Mouse (Mus musculus) liver, embryonic 14.5 days (tissue): ENCODE measurements around the gene Zbtb4. TPM values are rescaled to one million over a fixed set of nuclear protein-coding genes. Genes with fewer than 3 reads are reported as not detected.

ENCODE experiments used
- ATAC-seq: fragments of 200-750 bp; cut with Nextera tagmentation; 2 replicates; pipeline ENCODE4 v1.8.0; 2017; ENCODE audit warnings: moderate number of reproducible peaks, mild to moderate bottlenecking, moderate library complexity; ENCODE audit not compliant: insufficient read depth
- DNase-seq, 3 experiments: peaks; one replicate each; pipeline ENCODE4 v3.0.0-alpha.2; 2012 to 2013; ENCODE audit warnings: low read depth in 3 of 3, low spot score in 3 of 3
- H3K27ac ChIP-seq: fragments of 300-500 bp; sonication (generic); 2 replicates; pipeline ENCODE4 v1.5.1; 2014; ENCODE audit warnings: moderate library complexity, mild to moderate bottlenecking, control low read depth, inconsistent platforms
- H3K27me3 ChIP-seq: fragments of 300-500 bp; sonication (generic); 2 replicates; pipeline ENCODE4 v1.6.1; 2014; ENCODE audit warnings: mild to moderate bottlenecking, low read length, moderate library complexity; ENCODE audit not compliant: control insufficient read depth, insufficient read depth
- H3K36me3 ChIP-seq: fragments of 300-500 bp; sonication (generic); replicated peaks from 2 replicates; pipeline ENCODE4 v1.6.1; 2014; ENCODE audit warnings: low read depth; ENCODE audit not compliant: control insufficient read depth, insufficient read depth
- H3K4me1 ChIP-seq, 2 experiments: fragments of 200-500 bp in 1 of 2; fragments of 300-500 bp in 1 of 2; sonication (generic) in 1 of 2; replicated peaks; 2 replicates each; pipeline ENCODE4 v1.6.1; 2012 to 2014; ENCODE audit warnings: antibody characterized with exemption in 1 of 2, inconsistent platforms in 1 of 2, low read length in 1 of 2; ENCODE audit not compliant: control insufficient read depth in 2 of 2, insufficient read depth in 2 of 2
- H3K4me2 ChIP-seq: fragments of 300-500 bp; sonication (generic); 2 replicates; pipeline ENCODE4 v1.6.1; 2014; ENCODE audit warnings: low read depth, mild to moderate bottlenecking, control low read depth, moderate library complexity
- H3K4me3 ChIP-seq, 2 experiments: fragments of 200-500 bp in 1 of 2; fragments of 300-500 bp in 1 of 2; sonication (generic) in 1 of 2; 2 replicates each; pipeline ENCODE4 v1.5.1; 2012 to 2014; ENCODE audit warnings: low read depth in 2 of 2, low read length in 2 of 2, mild to moderate bottlenecking in 2 of 2, control low read depth in 1 of 2, inconsistent platforms in 1 of 2, moderate library complexity in 1 of 2; ENCODE audit not compliant: insufficient read depth in 1 of 2
- H3K9ac ChIP-seq: fragments of 300-500 bp; sonication (generic); replicated peaks from 2 replicates; pipeline ENCODE4 v1.6.1; 2014; ENCODE audit warnings: mild to moderate bottlenecking, control low read depth, moderate library complexity
- H3K9me3 ChIP-seq: fragments of 300-500 bp; sonication (generic); 2 replicates; pipeline ENCODE4 v1.6.1; 2016; ENCODE audit warnings: low read length, mixed read lengths; ENCODE audit not compliant: control insufficient read depth
- CTCF ChIP-seq: IDR thresholded peaks from 2 replicates; pipeline ENCODE4 v1.5.1; 2016; ENCODE audit warnings: antibody characterized with exemption, low read depth, control low read depth
- EP300 ChIP-seq: IDR thresholded peaks from 2 replicates; pipeline ENCODE4 v1.6.1; 2016; ENCODE audit warnings: antibody characterized with exemption, low read depth
- WGBS: fragments of 180-500 bp; shearing (Covaris S2); extraction: QIAGEN DNeasy Blood & Tissue Kit; methylation state at CpG from one replicate; pipeline ENCODE4 v1.1.7; 2014; ENCODE audit not compliant: insufficient replicate concordance; 5-methylcytosine and 5-hydroxymethylcytosine counted together
- polyA plus RNA-seq, 2 experiments: library from polyadenylated mRNA; depleted of rRNA in 1 of 2; stranded (reverse) in 1 of 2; unstranded in 1 of 2; fragments of >200 nt; fragmentation: Nextera tagmentation in 1 of 2; extraction: Ambion mirVana in 1 of 2; gene quantifications; 2 replicates each; pipeline versions ENCODE4 v1.2.1 to v1.2.3; 2012 to 2014

Zbtb4 gene
- polyA plus RNA-seq, 2 experiments: 0.58 to 1.5 TPM

DNA sequence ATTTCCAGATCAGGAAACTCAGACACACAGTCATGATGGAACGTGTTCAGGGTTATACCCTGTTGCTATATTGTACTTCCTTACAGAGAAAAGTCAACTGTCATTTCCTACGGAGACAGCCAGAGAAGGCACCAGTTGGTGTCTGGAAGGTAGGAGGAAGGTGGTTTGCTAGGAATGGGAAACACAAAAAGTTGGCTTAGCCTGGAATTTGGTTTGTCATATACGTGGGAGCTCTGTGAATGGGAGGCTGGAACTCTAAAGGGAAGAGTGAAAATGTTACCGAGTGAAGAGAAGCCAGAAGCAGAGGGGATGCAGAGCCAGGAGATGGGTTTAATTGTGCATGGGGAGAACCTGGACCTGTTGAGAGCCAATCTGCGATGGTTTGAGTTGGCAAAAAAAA is 25.7 kb downstream of the Zbtb4 start:
- Histone ChIP-seq H3K4me3 (no peak overlapping the region), H3K36me3 (no peaks in the 10 kb centered on the region), H3K27ac (no peak overlapping the region), H3K27me3 (peaks cover 7% of the 10 kb centered on the region), H3K9me3 (no peaks in the 10 kb centered on the region), H3K4me1 (peaks cover 4 to 8% of the 10 kb centered on the region in 2 experiments; a peak in 3 of 4 replicates), H3K9ac (no peak overlapping the region), H3K4me2 (no peak overlapping the region)
- DNase-seq (no peak), ATAC-seq (no peak)
- TF ChIP-seq CTCF: no peak
- no peak for TF ChIP-seq EP300
- WGBS: 44% methylated on average over 5 of the region's 5 CpGs

- WGBS: 49% methylated on average over 5 of the region's 5 CpGs
- H3K9me3 ChIP-seq: no peaks in the 10 kb centered on the region
- TF ChIP-seq EP300: no peak
- no peak for TF ChIP-seq CTCF
- H3K27me3 ChIP-seq: peaks cover 25% of the 10 kb centered on the region
- ATAC-seq (no peak), DNase-seq (no peak)
- no peak overlapping the region for H3K9ac ChIP-seq
- H3K4me1 ChIP-seq: peaks cover 4 to 8% of the 10 kb centered on the region in 2 experiments; a peak in 3 of 4 replicates
- H3K4me2 ChIP-seq: no peak overlapping the region
- no peak overlapping the region for H3K4me3 ChIP-seq
- no peak overlapping the region for H3K27ac ChIP-seq
- no peaks in the 10 kb centered on the region for H3K36me3 ChIP-seq
Measured at GRCm38 (mm10) chr11:69793429-69793828, 27.7 kb downstream of the Zbtb4 start.

GRCm38 (mm10) chr11:69795168-69795982 is 29.7 kb downstream of the Zbtb4 start, which contains the start of gene Chrnb1:
TSS of gene Chrnb1 (minus strand) at chr11:69795943.
- peak within 1 kb of the TSS; percentile 45 to 53 for H3K4me3 ChIP-seq
- H3K4me2 ChIP-seq: peak within 1 kb of the TSS; percentile 88
- peak within 1 kb of the TSS; percentile 31; the same call in 1 of the 2 replicates for H3K9ac ChIP-seq
- DNase-seq (peak; percentile 97 to 98 (median 97)), ATAC-seq (peak; percentile 100)
- H3K4me1 ChIP-seq: peaks cover 5 to 8% of the 10 kb centered on the region in 2 experiments; a peak in 3 of 4 replicates
- H3K27ac ChIP-seq: no peak within 1 kb of the TSS
- no peaks in the 10 kb centered on the region for H3K9me3 ChIP-seq
- under 1% methylated on average over 52 of the region's 52 CpGs for WGBS
- TF ChIP-seq CTCF: peak; percentile 19; the same call in 1 of the 2 replicates
- no peak for TF ChIP-seq EP300
- no peaks in the 10 kb centered on the region for H3K36me3 ChIP-seq
- H3K27me3 ChIP-seq: peaks cover 42% of the 10 kb centered on the region

DNA sequence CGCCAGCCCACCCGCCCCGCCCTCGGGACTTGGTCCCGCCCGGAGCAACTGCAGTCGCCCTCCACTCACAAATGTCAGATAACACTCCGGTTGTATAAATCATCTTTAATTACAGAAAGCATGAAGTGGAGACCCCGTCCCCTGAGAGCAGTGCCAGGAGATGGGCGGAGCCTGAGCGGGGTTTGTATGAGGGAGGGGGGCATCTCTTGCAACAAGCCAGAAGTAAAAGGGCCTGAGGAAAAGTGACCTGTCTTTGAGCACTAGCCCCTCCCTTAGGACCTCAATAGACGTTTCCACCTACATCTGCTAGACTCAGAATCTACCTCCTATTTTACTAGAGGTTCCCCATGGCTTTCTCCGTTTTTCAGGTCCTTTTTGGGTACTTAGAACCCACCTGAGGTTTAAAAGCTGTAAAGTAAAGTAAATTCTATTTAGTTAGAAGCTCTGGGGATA is 30.3 kb downstream of the Zbtb4 start:
- 3% methylated on average over 13 of the region's 13 CpGs for WGBS
- Histone ChIP-seq H3K4me3 (peak overlapping the region in 1 of 2 experiments; percentile 53; a peak in 2 of 4 replicates), H3K4me2 (peak overlapping the region; percentile 88), H3K9me3 (no peaks in the 10 kb centered on the region), H3K9ac (peak overlapping the region; percentile 31; the same call in 1 of the 2 replicates), H3K27ac (no peak overlapping the region), H3K27me3 (peaks cover 48% of the 10 kb centered on the region), H3K4me1 (peaks cover 5 to 8% of the 10 kb centered on the region in 2 experiments; a peak in 3 of 4 replicates), H3K36me3 (no peaks in the 10 kb centered on the region)
- no peak for DNase-seq
- ATAC-seq: no peak
- TF ChIP-seq EP300 (no peak), CTCF (no peak)

DNA sequence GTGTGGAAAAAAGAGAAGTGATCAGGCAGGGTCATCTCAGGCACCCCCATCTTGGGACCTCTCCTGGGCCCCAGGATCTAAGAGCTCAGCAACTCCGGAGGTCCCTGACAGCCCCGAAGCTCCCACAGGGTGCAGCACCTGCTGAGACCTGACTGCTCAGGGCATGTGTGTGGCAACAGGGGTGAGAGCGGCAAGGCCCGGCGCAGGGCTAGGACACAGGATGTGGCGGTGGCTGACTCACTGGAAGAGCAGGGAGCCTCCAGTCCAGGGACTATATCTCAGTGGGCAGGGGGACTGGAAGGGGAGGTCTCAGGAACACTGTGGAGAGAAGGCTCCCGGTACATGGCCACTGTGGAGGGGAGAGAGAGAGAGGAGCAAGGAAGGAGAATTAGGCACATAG is 32.2 kb downstream of the Zbtb4 start:
- no peaks in the 10 kb centered on the region for H3K9me3 ChIP-seq
- H3K27me3 ChIP-seq: peaks cover 67% of the 10 kb centered on the region
- 59% methylated on average over 7 of the region's 7 CpGs for WGBS
- no peak overlapping the region for H3K4me3 ChIP-seq
- TF ChIP-seq CTCF (no peak), EP300 (no peak)
- DNase-seq: no peak
- no peaks in the 10 kb centered on the region for H3K36me3 ChIP-seq
- H3K4me2 ChIP-seq: no peak overlapping the region
- ATAC-seq: no peak
- no peak overlapping the region for H3K9ac ChIP-seq
- peaks cover 5 to 8% of the 10 kb centered on the region in 2 experiments; a peak in 3 of 4 replicates for H3K4me1 ChIP-seq
- H3K27ac ChIP-seq: no peak overlapping the region
